Mouse (Mus musculus): ENCODE data around the gene A930002H24Rik.
"Not testable (repeated sequence)": the region's sequence is repeated elsewhere in the genome, so short reads cannot be mapped to it uniquely, and the experiment has no call there.

A930002H24Rik gene

GRCm38 (mm10) chr17:63863647-63864149 is at the start of gene A930002H24Rik:
A930002H24Rik (minus strand) TSS chr17:63863791.
- peak; percentile 95 for DNase-seq (ENCODE audit: low read depth)

- no peak for DNase-seq (ENCODE audit: low read depth)
These were observed 45.7 kb upstream of the A930002H24Rik start for GRCm38 (mm10) chr17:63909297-63909696.

GRCm38 (mm10) chr17:63897050-63897449 is 33.5 kb upstream of the A930002H24Rik start:
- no peak for DNase-seq (ENCODE audit: low read depth)

- DNase-seq (ENCODE audit: low read depth) = no peak
These were observed 32.2 kb upstream of the A930002H24Rik start for GRCm38 (mm10) chr17:63895829-63896228.

GRCm38 (mm10) chr17:63890611-63891010 is 27.0 kb upstream of the A930002H24Rik start:
- no peak for DNase-seq (ENCODE audit: low read depth)

- no peak for DNase-seq (ENCODE audit: low read depth)
These were observed 23.4 kb upstream of the A930002H24Rik start for GRCm38 (mm10) chr17:63886988-63887387.

GRCm38 (mm10) chr17:63880009-63880408 is 16.4 kb upstream of the A930002H24Rik start:
- no peak for DNase-seq (ENCODE audit: low read depth)

GRCm38 (mm10) chr17:63878889-63879288 is 15.3 kb upstream of the A930002H24Rik start:
- DNase-seq (ENCODE audit: low read depth) = no peak

- DNase-seq (ENCODE audit: low read depth) = no peak
These were observed 8.2 kb upstream of the A930002H24Rik start for GRCm38 (mm10) chr17:63871773-63872172.

- no peak for DNase-seq (ENCODE audit: low read depth)
These were observed 580 bp upstream of the A930002H24Rik start for GRCm38 (mm10) chr17:63864171-63864571.

- no peak for DNase-seq (ENCODE audit: low read depth)
These were observed 470 bp downstream of the A930002H24Rik start, which contains the start of gene Fer for GRCm38 (mm10) chr17:63863012-63863630. Fer (plus strand) TSS chr17:63863062.

GRCm38 (mm10) chr17:63862399-63862798 is 1.2 kb downstream of the A930002H24Rik start:
- DNase-seq (ENCODE audit: low read depth) = no peak

GRCm38 (mm10) chr17:63860988-63861387 is 2.6 kb downstream of the A930002H24Rik start:
- DNase-seq (ENCODE audit: low read depth) = no peak

GRCm38 (mm10) chr17:63857023-63857544 is 6.5 kb downstream of the A930002H24Rik start:
- no peak for DNase-seq (ENCODE audit: low read depth)

GRCm38 (mm10) chr17:63850016-63850415 is 13.6 kb downstream of the A930002H24Rik start:
- no peak for DNase-seq (ENCODE audit: low read depth)

GRCm38 (mm10) chr17:63849566-63849965 is 14.0 kb downstream of the A930002H24Rik start:
- peak; percentile 61 for DNase-seq (ENCODE audit: low read depth)

- no peak for DNase-seq (ENCODE audit: low read depth)
These were observed 14.4 kb downstream of the A930002H24Rik start for GRCm38 (mm10) chr17:63849151-63849550.

GRCm38 (mm10) chr17:63845766-63846165 is 17.8 kb downstream of the A930002H24Rik start:
- DNase-seq (ENCODE audit: low read depth) = not testable (repeated sequence)

GRCm38 (mm10) chr17:63844936-63845335 is 18.7 kb downstream of the A930002H24Rik start:
- no peak for DNase-seq (ENCODE audit: low read depth)

GRCm38 (mm10) chr17:63842226-63842625 is 21.4 kb downstream of the A930002H24Rik start:
- no peak for DNase-seq (ENCODE audit: low read depth)

GRCm38 (mm10) chr17:63839636-63840269 is 23.8 kb downstream of the A930002H24Rik start:
- DNase-seq (ENCODE audit: low read depth) = no peak

GRCm38 (mm10) chr17:63838144-63838543 is 25.4 kb downstream of the A930002H24Rik start:
- DNase-seq (ENCODE audit: low read depth) = no peak

- no peak for DNase-seq (ENCODE audit: low read depth)
These were observed 26.9 kb downstream of the A930002H24Rik start for GRCm38 (mm10) chr17:63836641-63837040.
